Mouse (Mus musculus) adrenal gland, adult 18-20 months (tissue): ENCODE measurements around the gene BC061212. TPM values are rescaled to one million over a fixed set of nuclear protein-coding genes. Genes with fewer than 3 reads are reported as not detected.
"Not testable (repeated sequence)": the region's sequence is repeated elsewhere in the genome, so short reads cannot be mapped to it uniquely, and the experiment has no call there.

Experiments
- DNase-seq, 2 experiments: peaks; one replicate each; pipeline ENCODE4 v3.0.0; 2021 to 2022; ENCODE audit warnings: low spot score in 2 of 2
- long read RNA-seq, 2 experiments: library from polyadenylated mRNA; stranded (forward); transcript quantifications; one replicate each; pipeline ENCODE4 v2.0.0; 2021
- total RNA-seq, 2 experiments: library from RNA; stranded (reverse); gene quantifications; 1 replicate in 1 of 2; 2 replicates in 1 of 2; pipeline ENCODE4 v1.2.3; 2021

Gene BC061212
- total RNA-seq, result not detected
- long read RNA-seq, experiment 1, result 0 reads
- long read RNA-seq, experiment 2, result 0 reads

- DNase-seq, result not testable (repeated sequence)
These were observed at the start of gene BC061212 for GRCm38 (mm10) chr5:94070445-94070844. TSS of gene BC061212 (minus strand) at chr5:94070545.

- not testable (repeated sequence) for DNase-seq
These were observed 5.7 kb upstream of the BC061212 start, which contains the start of gene Gm6351 for GRCm38 (mm10) chr5:94076085-94076484. TSS of gene Gm6351 (plus strand) at chr5:94076385.

Other genes with a start within 250 kb of the BC061212 start
- not detected for gene Gm7792, start 226.8 kb downstream of the BC061212 start, total RNA-seq
- not detected for gene Gm16429, start 141.5 kb downstream of the BC061212 start, total RNA-seq
- not detected for gene Gm6351, start 5.8 kb upstream of the BC061212 start, total RNA-seq
- not detected for gene Gm3106, start 147.5 kb upstream of the BC061212 start, total RNA-seq
- gene A430089I19Rik, start 236.3 kb upstream of the BC061212 start, total RNA-seq, result not detected
- gene Gm6502, start 243.9 kb upstream of the BC061212 start, total RNA-seq, result not detected